In genomic region chr13:83072073-83072472, GRCm38 (mm10) we compare ENCODE assay signal across 17 mouse cellular contexts.
"Had no signal": no experiment of that assay in that cellular context is flagged by ENCODE, and none has a peak within 500 bp of the region (broad histone marks: within the 10 kb centered on the region; RNA-seq: fewer than 3 reads in every experiment).

No protein-coding gene starts in this region.

- H3K4me3 ChIP-seq: limb, embryonic 13.5 days; midbrain, embryonic 15.5 days; neural tube, embryonic 12.5 days had no signal

- H3K27ac ChIP-seq: kidney, postnatal 0 days; limb, embryonic 13.5 days; liver, embryonic 14.5 days; midbrain, embryonic 15.5 days; neural tube, embryonic 12.5 days had no signal

- H3K4me2 ChIP-seq: limb, embryonic 13.5 days; midbrain, embryonic 11.5 days; midbrain, embryonic 15.5 days; neural tube, embryonic 12.5 days had no signal

- H3K9me3 ChIP-seq: limb, embryonic 13.5 days; midbrain, embryonic 15.5 days; neural tube, embryonic 12.5 days had no signal

- H3K9ac ChIP-seq: limb, embryonic 13.5 days; liver, embryonic 14.5 days; midbrain, embryonic 15.5 days; neural tube, embryonic 12.5 days had no signal

- DNase-seq: kidney, adult 11 months; kidney, adult 9 months; kidney, postnatal 36 days; layer of hippocampus, adult 9-11 months; layer of hippocampus, postnatal 36 days; lung, postnatal 36 days; right cerebral cortex, postnatal 4 days; spleen, adult 18-20 months; thymus, adult 18-20 months; thymus, postnatal 14 days had no signal

- ATAC-seq: lung, postnatal 0 days; midbrain, embryonic 15.5 days had no signal

- H3K36me3 ChIP-seq: limb, embryonic 13.5 days; midbrain, embryonic 15.5 days; neural tube, embryonic 12.5 days had no signal

- H3K4me1 ChIP-seq: limb, embryonic 13.5 days; midbrain, embryonic 15.5 days; neural tube, embryonic 12.5 days had no signal

- H3K27me3 ChIP-seq: limb, embryonic 13.5 days; midbrain, embryonic 15.5 days; neural tube, embryonic 12.5 days had no signal
